Mouse (Mus musculus): ENCODE measurements around the gene Rag1.

The Rag1 gene

GRCm38 (mm10) chr2:101649114-101649671 lies at the start of gene Rag1, which contains the start of gene B230118H07Rik:
TSS of gene Rag1 (minus strand) at chr2:101649501.
TSS of gene B230118H07Rik (minus strand) at chr2:101649532.
- no peak for DNase-seq (ENCODE audit: low spot score)

- no peak for DNase-seq (ENCODE audit: low spot score)
These were observed 46.3 kb upstream of the Rag1 start for GRCm38 (mm10) chr2:101695584-101695983.

- no peak for DNase-seq (ENCODE audit: low spot score)
These were observed 44.4 kb upstream of the Rag1 start for GRCm38 (mm10) chr2:101693577-101694215.

DNA sequence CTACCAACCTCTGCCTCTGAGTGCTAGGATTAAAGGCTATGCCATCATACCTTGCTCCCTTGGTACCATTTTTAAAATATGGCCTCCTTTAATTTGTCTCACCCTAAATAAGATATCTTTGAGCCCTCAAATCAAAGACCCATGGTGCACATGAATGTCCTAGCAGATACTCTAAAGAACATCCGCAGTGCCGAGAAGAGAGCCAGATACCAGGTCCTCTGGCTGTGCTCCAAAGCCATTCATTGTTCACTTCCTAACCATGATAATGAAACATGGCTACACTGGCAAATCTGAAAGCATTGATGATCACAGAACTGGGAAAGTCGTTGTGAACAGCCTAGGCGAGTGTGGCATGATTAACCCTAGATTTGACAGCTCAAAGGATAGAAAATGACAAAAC lies 43.7 kb upstream of the Rag1 start:
- no peak for DNase-seq (ENCODE audit: low spot score)

- no peak for DNase-seq (ENCODE audit: low spot score)
These were observed 41.0 kb upstream of the Rag1 start for GRCm38 (mm10) chr2:101690252-101690827.

GRCm38 (mm10) chr2:101688011-101688410 lies 38.7 kb upstream of the Rag1 start:
- DNase-seq (ENCODE audit: low spot score) = no peak

DNA sequence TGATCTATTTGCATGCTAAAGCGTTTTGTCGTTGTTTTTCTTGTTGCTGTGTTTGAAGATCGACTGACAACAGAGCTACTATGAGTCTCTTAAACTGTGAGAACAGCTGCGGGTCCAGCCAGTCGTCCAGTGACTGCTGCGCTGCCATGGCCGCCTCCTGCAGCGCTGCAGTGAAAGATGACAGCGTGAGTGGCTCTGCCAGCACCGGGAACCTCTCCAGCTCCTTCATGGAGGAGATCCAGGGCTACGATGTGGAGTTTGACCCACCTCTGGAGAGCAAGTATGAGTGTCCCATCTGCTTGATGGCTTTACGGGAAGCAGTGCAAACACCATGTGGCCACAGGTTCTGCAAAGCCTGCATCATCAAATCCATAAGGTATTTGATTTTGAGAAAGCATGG lies 35.1 kb upstream of the Rag1 start:
- DNase-seq (ENCODE audit: low spot score) = no peak

GRCm38 (mm10) chr2:101679164-101679784 lies 30.0 kb upstream of the Rag1 start:
- DNase-seq (ENCODE audit: low spot score) = no peak

DNA sequence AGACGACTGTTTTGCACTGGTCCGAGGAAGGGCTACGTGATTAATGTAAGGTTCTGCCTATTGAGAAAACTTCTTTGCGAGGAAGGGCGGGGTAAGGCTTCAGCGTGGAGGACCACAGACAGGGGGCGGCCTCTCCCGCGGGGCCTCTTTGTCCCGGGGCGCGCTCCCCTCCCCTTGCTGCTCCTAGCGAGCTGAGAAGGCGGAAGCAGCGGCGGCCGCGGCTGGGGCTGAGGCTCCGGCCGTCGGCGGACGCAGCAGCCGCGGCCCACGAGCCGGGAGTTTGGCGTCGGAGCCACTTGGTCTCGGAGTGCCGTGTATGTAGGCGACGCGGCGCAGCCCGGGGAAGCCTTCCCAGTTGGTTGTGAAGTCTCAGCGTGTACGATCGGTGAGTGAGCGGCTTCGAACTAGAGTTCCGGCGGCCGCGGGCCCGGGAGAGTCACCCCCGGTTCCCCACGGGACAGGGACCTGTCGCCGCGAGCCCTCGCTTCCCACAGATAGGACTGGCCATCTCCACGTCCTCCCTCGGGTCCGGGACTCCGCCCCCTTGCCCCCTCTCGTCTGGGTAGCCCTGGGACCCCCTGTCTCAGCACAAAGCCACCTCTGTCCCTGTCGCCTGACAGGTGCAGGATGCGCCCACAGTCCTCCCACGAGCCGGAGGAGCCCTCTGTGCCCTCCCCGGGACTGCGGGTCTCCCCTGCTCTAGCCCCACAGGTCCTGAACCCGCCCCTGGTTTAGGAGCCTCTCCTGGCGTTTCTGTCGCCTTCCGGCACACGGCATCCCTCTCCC lies 29.1 kb upstream of the Rag1 start, which contains the start of gene Traf6:
Gene Traf6, plus strand, starts transcription at position 194 of the 786 bp plus-strand sequence.
- peak; percentile 91 for DNase-seq (ENCODE audit: low spot score)

DNA sequence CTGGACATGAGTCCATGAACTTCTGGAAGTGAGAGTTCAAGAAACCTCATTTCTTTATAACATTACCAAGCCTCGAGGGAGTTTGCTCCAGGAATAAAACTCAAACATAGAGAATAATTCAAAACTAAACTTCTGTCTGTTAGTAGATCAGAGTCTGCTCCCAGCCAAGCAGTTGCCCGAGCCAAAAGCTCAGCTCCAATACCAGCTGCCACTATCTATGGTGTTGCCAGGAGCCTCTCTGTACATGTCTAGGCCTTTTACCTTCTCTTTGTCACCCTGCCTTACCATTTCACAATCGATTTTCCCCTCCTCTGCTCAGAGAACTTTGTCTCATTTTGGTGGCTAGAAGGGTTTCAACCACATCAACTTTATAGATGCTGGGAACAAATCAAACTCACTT lies 24.2 kb upstream of the Rag1 start:
- no peak for DNase-seq (ENCODE audit: low spot score)

DNA sequence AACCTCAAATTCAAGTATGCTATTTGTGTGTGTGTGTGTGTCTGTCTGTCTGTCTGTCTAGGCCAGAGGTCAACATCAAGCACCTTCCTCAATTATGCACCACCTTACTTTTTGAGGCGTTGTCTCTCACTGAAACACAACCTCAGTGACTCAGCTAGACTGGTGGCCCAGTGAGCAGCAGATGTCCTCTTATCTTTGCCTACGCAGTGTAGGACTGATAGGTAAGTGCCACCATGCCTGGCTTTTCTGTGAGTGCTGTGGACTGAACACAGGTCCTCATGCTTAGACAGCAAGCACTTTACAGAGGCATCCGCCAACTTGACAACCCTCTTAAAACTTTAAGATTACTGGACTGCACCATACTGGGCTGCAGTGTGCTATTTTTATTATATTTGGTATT lies 19.4 kb upstream of the Rag1 start:
- DNase-seq (ENCODE audit: low spot score) = no peak

DNA sequence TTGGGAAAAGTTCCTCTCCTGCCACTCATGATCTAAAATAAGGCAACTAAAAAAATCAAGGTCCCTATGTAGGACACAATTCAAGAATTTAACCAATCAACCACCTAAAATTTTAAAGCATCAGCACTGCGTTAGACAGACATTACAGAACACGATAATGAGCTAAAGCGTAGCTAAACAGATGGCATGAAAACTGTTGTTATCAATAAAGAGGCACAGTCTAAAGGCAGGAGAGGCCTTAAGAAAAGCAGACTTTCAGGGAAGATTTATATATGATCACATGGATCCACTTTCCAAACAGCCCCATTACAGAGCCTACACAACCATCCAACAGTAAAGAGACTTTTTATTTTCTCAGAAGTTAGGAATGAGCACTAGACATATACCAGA lies 16.4 kb upstream of the Rag1 start:
- no peak for DNase-seq (ENCODE audit: low spot score)

- peak; percentile 69 for DNase-seq (ENCODE audit: low spot score)
These were observed 15.9 kb upstream of the Rag1 start for GRCm38 (mm10) chr2:101665058-101665702.

GRCm38 (mm10) chr2:101660536-101660935 lies 11.2 kb upstream of the Rag1 start:
- no peak for DNase-seq (ENCODE audit: low spot score)

DNA sequence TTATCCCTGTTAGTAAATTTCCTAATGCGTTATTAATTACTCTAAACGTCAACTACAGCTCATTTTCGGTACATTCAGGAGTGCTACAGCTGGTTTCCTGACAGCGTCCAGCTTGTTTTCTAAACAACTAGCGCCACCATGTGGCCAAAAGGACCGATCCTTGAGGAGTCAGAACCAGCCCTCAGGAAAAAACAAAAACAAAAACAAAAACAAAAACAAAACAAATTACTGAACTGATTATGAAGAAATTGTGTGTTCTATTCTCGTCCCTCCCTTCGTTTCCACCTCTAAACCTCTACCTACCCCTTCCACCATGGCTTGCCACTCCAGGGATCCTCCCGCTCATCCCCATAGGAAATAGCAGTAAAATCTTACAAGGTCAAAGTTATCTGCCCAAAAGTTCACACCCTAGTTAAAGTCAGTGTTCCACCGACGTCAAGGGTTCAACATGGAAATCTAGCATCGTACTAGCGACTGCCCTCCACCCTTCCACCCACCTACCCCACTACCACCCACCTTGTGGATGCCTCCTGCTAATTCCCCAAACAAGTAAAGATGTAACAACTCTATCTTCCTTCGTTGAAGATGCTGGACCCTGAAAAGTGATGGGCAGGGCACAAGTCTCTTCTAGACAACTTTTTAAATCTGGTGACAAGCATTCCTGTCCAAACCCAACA lies 3.8 kb upstream of the Rag1 start:
- DNase-seq (ENCODE audit: low spot score) = peak; percentile 77

GRCm38 (mm10) chr2:101652204-101652920 lies 3.1 kb upstream of the Rag1 start:
- DNase-seq (ENCODE audit: low spot score) = no peak

DNA sequence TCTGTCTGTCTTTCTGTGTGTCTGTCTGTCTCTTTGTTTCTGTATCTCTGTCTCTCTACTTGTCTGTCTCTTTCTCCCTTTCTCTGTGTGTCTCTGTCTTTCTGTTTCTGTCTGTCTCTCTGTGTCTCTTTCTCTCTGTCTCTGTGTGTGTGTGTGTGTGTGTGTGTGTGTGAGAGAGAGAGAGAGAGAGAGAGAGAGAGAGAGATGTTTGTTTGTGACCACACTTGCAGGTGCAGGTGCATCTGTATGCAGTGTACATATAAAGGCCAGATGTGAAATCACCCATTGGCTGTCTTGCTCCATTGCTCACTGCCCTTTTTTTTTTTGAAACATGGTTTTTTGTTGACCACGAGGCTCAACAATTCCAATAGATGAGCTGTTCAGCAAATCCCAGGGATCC lies 1.1 kb upstream of the Rag1 start:
- DNase-seq (ENCODE audit: low spot score) = no peak

- no peak for DNase-seq (ENCODE audit: low spot score)
These were observed 940 bp downstream of the Rag1 start for GRCm38 (mm10) chr2:101648361-101648760.

DNA sequence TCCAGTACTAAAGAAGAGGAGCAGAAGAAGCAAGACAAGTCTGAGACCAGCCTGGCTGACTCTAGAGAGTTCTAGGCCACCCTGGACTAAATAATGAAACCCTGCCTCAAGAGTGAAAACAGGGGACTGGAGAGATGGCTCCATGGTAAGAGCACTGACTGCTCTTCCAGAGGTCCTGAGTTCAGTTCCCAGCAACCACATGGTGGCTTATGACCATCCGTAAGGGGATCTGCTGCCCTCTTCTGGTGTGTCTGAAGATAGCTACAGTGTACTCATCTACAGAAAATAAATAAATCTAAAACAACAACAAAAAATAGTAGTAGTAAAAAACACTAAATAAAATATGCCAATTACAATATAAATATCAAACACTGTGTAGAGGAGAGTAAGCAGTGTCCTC lies 3.5 kb downstream of the Rag1 start:
- DNase-seq (ENCODE audit: low spot score) = no peak

GRCm38 (mm10) chr2:101639840-101640350 lies 9.4 kb downstream of the Rag1 start:
- DNase-seq (ENCODE audit: low spot score) = no peak
